Mouse (Mus musculus) liver, embryonic 13.5 days (tissue): ENCODE data around the gene Ccdc60. TPM values are rescaled to one million over a fixed set of nuclear protein-coding genes. Genes with fewer than 3 reads are reported as not detected.

Experiments used
- ATAC-seq: fragments of 200-750 bp; cut with Nextera tagmentation; 2 replicates; pipeline ENCODE4 v1.8.0; 2017; ENCODE audit warnings: low read depth, mild to moderate bottlenecking, moderate number of reproducible peaks, moderate library complexity
- DNase-seq: peaks from one replicate; pipeline ENCODE4 v3.0.0; 2022
- H3K27ac ChIP-seq: fragments of 300-500 bp; sonication (generic); 2 replicates; pipeline ENCODE4 v1.5.1; 2015; ENCODE audit warnings: moderate library complexity, mild to moderate bottlenecking, inconsistent platforms
- H3K27me3 ChIP-seq: fragments of 300-500 bp; sonication (generic); 2 replicates; pipeline ENCODE4 v1.6.1; 2015; ENCODE audit warnings: mild to moderate bottlenecking, inconsistent platforms
- H3K36me3 ChIP-seq: fragments of 300-500 bp; sonication (generic); 2 replicates; pipeline ENCODE4 v1.6.1; 2015; ENCODE audit warnings: mild to moderate bottlenecking, inconsistent platforms
- H3K4me1 ChIP-seq: fragments of 300-500 bp; sonication (generic); replicated peaks from 2 replicates; pipeline ENCODE4 v1.6.1; 2015; ENCODE audit warnings: inconsistent platforms
- H3K4me2 ChIP-seq: fragments of 300-500 bp; sonication (generic); 2 replicates; pipeline ENCODE4 v1.6.1; 2015; ENCODE audit warnings: inconsistent platforms, mild to moderate bottlenecking, moderate library complexity
- H3K4me3 ChIP-seq: fragments of 300-500 bp; sonication (generic); replicated peaks from 2 replicates; pipeline ENCODE4 v1.5.1; 2015; ENCODE audit warnings: mild to moderate bottlenecking, inconsistent platforms
- H3K9ac ChIP-seq: fragments of 300-500 bp; sonication (generic); 2 replicates; pipeline ENCODE4 v1.6.1; 2015; ENCODE audit warnings: mild to moderate bottlenecking, inconsistent platforms
- H3K9me3 ChIP-seq: fragments of 300-500 bp; sonication (generic); replicated peaks from 2 replicates; pipeline ENCODE4 v1.6.1; 2016; ENCODE audit warnings: inconsistent platforms
- WGBS: fragments of 180-500 bp; shearing (Covaris S2); methylation state at CpG from one replicate; pipeline ENCODE4 v1.1.7; 2015; ENCODE audit not compliant: insufficient replicate concordance; 5-methylcytosine and 5-hydroxymethylcytosine counted together
- polyA plus RNA-seq: library from polyadenylated mRNA; unstranded; fragments of >200 nt; fragmentation: Nextera tagmentation; extraction: Ambion mirVana; gene quantifications from 2 replicates; pipeline ENCODE4 v1.2.1, GENCODE M21; 2015

Ccdc60 gene
- polyA plus RNA-seq, 1 experiment from 2014 or later: 0.05 TPM

DNA sequence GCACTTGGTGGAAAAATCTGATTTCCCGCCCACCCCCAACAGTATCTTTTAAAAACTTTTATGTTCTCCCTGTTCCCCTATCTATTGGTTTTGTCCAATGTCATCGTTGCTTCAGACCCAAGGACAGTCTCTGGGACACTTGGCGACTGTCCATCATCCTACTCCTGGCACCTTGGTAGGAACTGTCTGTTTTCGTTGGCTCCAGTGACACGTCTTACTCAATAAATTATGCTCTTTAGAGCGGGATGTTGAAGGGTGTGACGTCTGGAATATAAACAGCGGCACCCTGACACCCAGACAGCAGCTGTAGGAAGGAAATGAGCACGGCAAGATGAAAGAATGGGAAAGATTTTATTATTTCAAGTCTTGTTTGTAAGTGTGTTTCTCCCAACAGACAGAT, 12.2 kb upstream of the Ccdc60 start:
- Histone ChIP-seq H3K9ac (no peak overlapping the region), H3K4me1 (no peaks in the 10 kb centered on the region), H3K27me3 (no peaks in the 10 kb centered on the region), H3K4me2 (no peak overlapping the region), H3K27ac (no peak overlapping the region), H3K9me3 (no peaks in the 10 kb centered on the region; the same call in 1 of the 2 replicates), H3K36me3 (no peaks in the 10 kb centered on the region), H3K4me3 (no peak overlapping the region)
- no peak for ATAC-seq
- DNase-seq: no peak
- WGBS: 47% methylated on average over 9 of the region's 9 CpGs

DNA sequence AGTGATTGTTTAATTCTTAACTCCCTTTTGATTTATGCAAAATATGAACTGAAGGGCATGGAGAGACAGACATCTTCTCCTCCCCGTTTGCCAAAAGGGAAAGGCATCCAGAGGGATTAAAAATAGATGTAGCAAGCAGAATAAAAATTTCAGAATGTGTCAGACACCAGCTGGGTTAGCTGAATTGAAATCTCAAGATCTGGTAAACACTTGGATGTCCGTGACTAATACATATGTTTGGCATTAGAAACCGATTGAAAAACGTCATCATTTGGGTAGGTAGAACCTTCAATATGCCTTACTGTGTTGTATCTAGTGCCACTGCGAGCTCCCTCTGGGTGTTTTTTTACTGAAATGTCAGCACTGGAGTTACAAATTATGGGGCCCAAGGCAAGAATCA, 4.7 kb upstream of the Ccdc60 start:
- H3K27me3 ChIP-seq: no peaks in the 10 kb centered on the region
- H3K27ac ChIP-seq: no peak overlapping the region
- H3K9ac ChIP-seq: no peak overlapping the region
- ATAC-seq (no peak), DNase-seq (no peak)
- no peaks in the 10 kb centered on the region for H3K4me1 ChIP-seq
- H3K9me3 ChIP-seq: no peaks in the 10 kb centered on the region; the same call in 1 of the 2 replicates
- no peaks in the 10 kb centered on the region for H3K36me3 ChIP-seq
- no peak overlapping the region for H3K4me2 ChIP-seq
- H3K4me3 ChIP-seq: no peak overlapping the region
- 55% methylated on average over 5 of the region's 5 CpGs for WGBS

DNA sequence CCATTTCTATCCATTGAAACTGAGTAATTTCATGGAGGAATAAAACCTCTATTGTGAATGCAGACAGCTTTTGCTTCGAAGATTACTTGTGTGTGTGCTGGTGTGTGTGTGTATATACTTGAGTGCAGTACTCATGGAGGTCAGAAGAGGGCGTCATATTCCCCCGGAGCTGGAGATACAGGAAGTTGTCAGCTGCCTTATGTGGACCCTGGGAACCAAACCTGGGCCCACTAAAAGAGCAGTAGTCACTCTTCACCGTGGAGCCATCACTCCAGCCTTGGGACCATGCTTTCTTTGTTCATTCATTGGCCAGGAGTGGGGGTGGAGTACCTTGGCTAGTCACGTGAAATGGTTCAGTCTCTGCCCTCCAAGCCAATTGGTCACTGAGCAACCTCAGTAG, 1.8 kb upstream of the Ccdc60 start:
- Histone ChIP-seq H3K4me3 (no peak overlapping the region), H3K9me3 (no peaks in the 10 kb centered on the region), H3K36me3 (no peaks in the 10 kb centered on the region), H3K9ac (no peak overlapping the region), H3K27me3 (no peaks in the 10 kb centered on the region), H3K27ac (no peak overlapping the region), H3K4me2 (no peak overlapping the region), H3K4me1 (no peaks in the 10 kb centered on the region)
- no peak for ATAC-seq
- no peak for DNase-seq
- WGBS: 71% methylated on average over 5 of the region's 5 CpGs

DNA sequence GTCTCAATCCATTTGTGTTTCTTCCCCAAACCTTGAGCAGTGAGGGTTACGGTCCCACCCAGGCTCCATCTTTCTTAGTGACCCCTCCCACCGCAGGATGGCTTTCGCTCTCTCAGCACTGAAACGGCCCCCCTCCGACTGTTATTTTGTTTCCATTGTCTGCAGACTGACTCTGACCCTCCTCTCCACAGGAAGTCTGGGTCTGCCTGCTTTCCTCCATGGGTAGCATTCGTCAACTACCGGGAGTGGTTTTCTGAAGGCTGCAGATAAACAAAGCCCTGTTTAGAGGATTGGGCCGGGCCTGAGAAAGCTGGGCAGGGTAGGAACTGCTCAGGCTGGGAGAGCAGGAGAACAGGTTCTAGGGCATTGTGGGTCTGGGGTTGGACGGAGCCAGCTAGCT, 1.1 kb upstream of the Ccdc60 start:
- no peaks in the 10 kb centered on the region for H3K4me1 ChIP-seq
- 6% methylated on average over 9 of the region's 9 CpGs for WGBS
- H3K9me3 ChIP-seq: no peaks in the 10 kb centered on the region
- ATAC-seq (no peak), DNase-seq (no peak)
- peak overlapping the region; percentile 44 for H3K4me2 ChIP-seq
- H3K36me3 ChIP-seq: no peaks in the 10 kb centered on the region
- no peak overlapping the region for H3K9ac ChIP-seq
- H3K27ac ChIP-seq: no peak overlapping the region
- H3K27me3 ChIP-seq: no peaks in the 10 kb centered on the region
- H3K4me3 ChIP-seq: no peak overlapping the region; the same call in 1 of the 2 replicates

GRCm38 (mm10) chr5:116288183-116288582, 602 bp downstream of the Ccdc60 start:
- ATAC-seq: no peak
- no peak overlapping the region for H3K9ac ChIP-seq
- WGBS: 46% methylated on average over 10 of the region's 10 CpGs
- H3K27ac ChIP-seq: no peak overlapping the region
- H3K27me3 ChIP-seq: no peaks in the 10 kb centered on the region
- no peak for DNase-seq
- no peaks in the 10 kb centered on the region for H3K36me3 ChIP-seq
- no peaks in the 10 kb centered on the region for H3K9me3 ChIP-seq
- no peaks in the 10 kb centered on the region for H3K4me1 ChIP-seq
- no peak overlapping the region for H3K4me2 ChIP-seq
- no peak overlapping the region for H3K4me3 ChIP-seq

DNA sequence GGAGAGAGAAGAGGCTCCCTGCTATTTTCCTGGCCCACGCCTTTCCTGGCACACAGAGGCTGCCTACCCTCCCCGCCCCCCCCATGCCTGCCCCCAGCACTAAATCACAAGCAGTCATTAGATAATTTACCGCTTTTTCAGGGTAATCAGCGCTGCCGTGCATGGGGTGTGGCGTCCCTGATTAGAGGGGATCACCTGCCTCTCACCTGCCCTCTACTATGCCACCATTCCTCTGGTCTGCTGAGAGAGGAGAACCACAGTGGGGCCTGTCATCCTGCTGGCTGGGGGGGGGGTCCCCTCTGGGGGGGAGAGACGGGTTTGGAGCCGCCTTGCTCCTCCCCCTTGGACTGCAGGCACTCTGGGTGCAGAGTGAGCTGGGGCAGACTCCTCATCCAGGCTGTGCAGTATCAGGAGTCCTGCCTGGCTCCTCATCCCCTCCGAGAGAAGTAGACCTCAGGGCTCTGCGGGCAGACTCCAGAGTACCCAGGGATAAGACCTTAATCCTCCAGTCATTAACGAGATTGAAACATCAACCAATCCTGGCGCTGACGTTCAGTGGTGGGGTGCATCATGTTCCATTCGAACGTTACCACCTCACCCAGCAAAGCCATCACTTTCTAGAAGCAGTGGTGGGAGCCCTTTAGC, 3.1 kb downstream of the Ccdc60 start:
- H3K27me3 ChIP-seq: no peaks in the 10 kb centered on the region
- ATAC-seq (no peak), DNase-seq (no peak)
- no peak overlapping the region for H3K4me2 ChIP-seq
- H3K4me1 ChIP-seq: no peaks in the 10 kb centered on the region
- no peaks in the 10 kb centered on the region for H3K36me3 ChIP-seq
- no peaks in the 10 kb centered on the region for H3K9me3 ChIP-seq
- WGBS: 42% methylated on average over 14 of the region's 15 CpGs
- no peak overlapping the region for H3K27ac ChIP-seq
- no peak overlapping the region for H3K4me3 ChIP-seq
- no peak overlapping the region for H3K9ac ChIP-seq

GRCm38 (mm10) chr5:116280518-116280917, 8.3 kb downstream of the Ccdc60 start:
- Histone ChIP-seq H3K4me3 (no peak overlapping the region), H3K9ac (no peak overlapping the region), H3K36me3 (no peaks in the 10 kb centered on the region), H3K9me3 (peaks cover 10% of the 10 kb centered on the region), H3K4me1 (no peaks in the 10 kb centered on the region), H3K4me2 (no peak overlapping the region), H3K27me3 (no peaks in the 10 kb centered on the region), H3K27ac (no peak overlapping the region)
- DNase-seq: no peak
- no peak for ATAC-seq

DNA sequence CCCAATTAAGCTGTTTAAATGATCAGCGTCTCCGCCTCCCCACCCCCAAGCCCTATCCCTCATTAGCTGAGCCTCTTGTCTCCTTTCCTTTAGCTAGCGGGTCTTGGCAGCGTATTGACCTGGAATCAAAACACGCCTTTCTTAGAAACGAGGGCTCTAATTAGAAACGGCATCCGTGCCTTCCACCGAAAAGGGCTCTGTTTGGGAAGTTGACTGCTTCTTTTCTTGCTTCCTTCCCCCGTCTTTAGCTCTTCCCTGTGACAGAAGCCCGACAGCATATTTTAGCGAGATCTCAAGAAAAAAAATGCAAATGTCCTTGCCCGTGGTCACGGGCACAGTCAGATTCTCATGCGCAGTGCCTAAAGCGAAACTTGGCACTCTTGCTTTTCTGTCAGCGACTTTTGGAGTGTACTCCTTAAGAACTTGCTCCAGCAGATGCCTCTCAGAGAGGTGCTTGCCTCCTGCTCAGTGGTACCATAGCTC, 10.3 kb downstream of the Ccdc60 start:
- 78% methylated on average over 17 of the region's 17 CpGs for WGBS
- Histone ChIP-seq H3K27ac (no peak overlapping the region), H3K36me3 (no peaks in the 10 kb centered on the region), H3K9me3 (peaks cover 10% of the 10 kb centered on the region), H3K4me3 (no peak overlapping the region), H3K4me2 (no peak overlapping the region), H3K9ac (no peak overlapping the region), H3K4me1 (no peaks in the 10 kb centered on the region), H3K27me3 (no peaks in the 10 kb centered on the region)
- no peak for ATAC-seq
- no peak for DNase-seq

DNA sequence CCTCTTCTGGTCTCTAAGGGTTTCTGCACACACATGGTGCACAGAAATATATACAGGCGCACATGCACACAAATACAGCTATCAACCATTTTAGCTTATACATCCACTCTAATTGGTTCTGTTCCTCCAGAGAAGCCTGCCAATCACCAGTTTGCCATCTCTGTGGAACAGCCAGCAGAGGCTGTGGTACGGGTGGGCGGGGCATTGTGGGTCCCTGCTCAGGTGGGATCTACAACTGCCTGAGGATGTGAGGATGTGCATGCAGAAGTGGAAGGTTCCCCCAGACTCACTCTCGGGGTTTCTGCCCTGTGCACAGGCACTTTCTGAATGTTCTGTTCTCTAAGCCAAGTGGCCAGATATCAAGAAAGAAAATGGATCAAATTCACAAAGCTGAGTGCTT, 10.8 kb downstream of the Ccdc60 start:
- peaks cover 10% of the 10 kb centered on the region for H3K9me3 ChIP-seq
- no peak for DNase-seq
- H3K27me3 ChIP-seq: no peaks in the 10 kb centered on the region
- H3K4me2 ChIP-seq: no peak overlapping the region
- no peaks in the 10 kb centered on the region for H3K36me3 ChIP-seq
- ATAC-seq: no peak
- H3K4me1 ChIP-seq: no peaks in the 10 kb centered on the region
- H3K9ac ChIP-seq: no peak overlapping the region
- WGBS: 71% methylated on average over 4 of the region's 4 CpGs
- no peak overlapping the region for H3K4me3 ChIP-seq
- H3K27ac ChIP-seq: no peak overlapping the region

GRCm38 (mm10) chr5:116274818-116275217, 14.0 kb downstream of the Ccdc60 start:
- Histone ChIP-seq H3K4me3 (no peak overlapping the region), H3K36me3 (no peaks in the 10 kb centered on the region), H3K9me3 (peaks cover 10% of the 10 kb centered on the region), H3K27ac (no peak overlapping the region), H3K4me2 (no peak overlapping the region), H3K9ac (no peak overlapping the region), H3K27me3 (no peaks in the 10 kb centered on the region), H3K4me1 (no peaks in the 10 kb centered on the region)
- ATAC-seq: no peak
- 52% methylated on average over 2 of the region's 2 CpGs for WGBS
- DNase-seq: no peak

GRCm38 (mm10) chr5:116274365-116274764, 14.4 kb downstream of the Ccdc60 start:
- Histone ChIP-seq H3K9ac (no peak overlapping the region), H3K27ac (no peak overlapping the region), H3K4me2 (no peak overlapping the region), H3K36me3 (no peaks in the 10 kb centered on the region), H3K4me3 (no peak overlapping the region), H3K9me3 (peaks cover 10% of the 10 kb centered on the region), H3K27me3 (no peaks in the 10 kb centered on the region), H3K4me1 (no peaks in the 10 kb centered on the region)
- DNase-seq (no peak), ATAC-seq (no peak)
- 40% methylated on average over 5 of the region's 5 CpGs for WGBS

GRCm38 (mm10) chr5:116271511-116272227, 17.1 kb downstream of the Ccdc60 start:
- Histone ChIP-seq H3K4me1 (no peaks in the 10 kb centered on the region), H3K27ac (no peak overlapping the region), H3K4me2 (no peak overlapping the region), H3K27me3 (no peaks in the 10 kb centered on the region), H3K9ac (no peak overlapping the region), H3K9me3 (no peaks in the 10 kb centered on the region), H3K4me3 (no peak overlapping the region), H3K36me3 (no peaks in the 10 kb centered on the region)
- DNase-seq: no peak
- ATAC-seq: no peak
- WGBS: 51% methylated on average over 17 of the region's 17 CpGs
